Mouse (Mus musculus) hindbrain, embryonic 10.5 days (tissue): ENCODE measurements around the gene Tbx1. TPM values are rescaled to one million over a fixed set of nuclear protein-coding genes. Genes with fewer than 3 reads are reported as not detected.

Source experiments
- DNase-seq: peaks from one replicate; pipeline ENCODE4 v3.0.0-alpha.2; 2017; ENCODE audit warnings: low spot score
- H3K27ac ChIP-seq: fragments of 300-500 bp; sonication (generic); 2 replicates; pipeline ENCODE4 v1.5.1; 2016; ENCODE audit warnings: mild to moderate bottlenecking, moderate library complexity
- H3K27me3 ChIP-seq: fragments of 300-500 bp; sonication (generic); 2 replicates; pipeline ENCODE4 v1.6.1; 2016; ENCODE audit warnings: mild to moderate bottlenecking; ENCODE audit not compliant: poor library complexity, insufficient read depth, severe bottlenecking
- H3K36me3 ChIP-seq: fragments of 300-500 bp; sonication (generic); 2 replicates; pipeline ENCODE4 v1.6.1; 2016; ENCODE audit warnings: mild to moderate bottlenecking, moderate library complexity
- H3K4me1 ChIP-seq: fragments of 300-500 bp; sonication (generic); replicated peaks from 2 replicates; pipeline ENCODE4 v1.6.1; 2016; ENCODE audit warnings: mild to moderate bottlenecking
- H3K4me3 ChIP-seq: fragments of 300-500 bp; sonication (generic); 2 replicates; pipeline ENCODE4 v1.5.1; 2016; ENCODE audit warnings: mild to moderate bottlenecking, moderate library complexity
- H3K9me3 ChIP-seq: fragments of 300-500 bp; sonication (generic); 2 replicates; pipeline ENCODE4 v1.6.1; 2016; ENCODE audit warnings: mild to moderate bottlenecking, moderate library complexity
- WGBS: fragments of 180-500 bp; shearing (Covaris S2); methylation state at CpG from one replicate; pipeline ENCODE4 v1.1.7; 2016; 5-methylcytosine and 5-hydroxymethylcytosine counted together
- polyA plus RNA-seq: library from polyadenylated mRNA; unstranded; fragments of >200 nt; fragmentation: Nextera tagmentation; extraction: Ambion mirVana; gene quantifications from 2 replicates; pipeline ENCODE4 v1.2.1, GENCODE M21; 2016

Tbx1 gene
- polyA plus RNA-seq, 1 experiment from 2014 or later, result 15.3 TPM

DNA sequence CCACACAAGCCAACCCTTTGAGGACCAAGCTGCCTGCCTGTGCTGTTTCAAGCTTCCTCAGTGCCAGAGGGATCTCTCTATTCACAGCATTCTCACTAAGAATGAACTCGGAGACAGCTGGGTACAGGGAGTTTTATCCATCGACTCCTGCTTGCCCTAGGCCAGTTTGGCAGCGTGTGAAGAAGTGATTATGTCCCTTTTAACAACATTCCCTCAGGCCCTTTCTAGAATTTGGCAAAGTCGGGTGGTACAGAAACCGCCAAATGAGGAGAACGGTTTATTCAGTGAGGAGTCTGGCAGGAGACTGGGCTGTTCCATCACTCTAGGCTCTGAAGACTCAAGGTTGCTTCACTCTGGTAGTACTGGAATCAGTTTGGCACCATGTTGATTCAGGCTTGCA, 29.7 kb upstream of the Tbx1 start:
- Histone ChIP-seq H3K27me3 (peaks cover 99% of the 10 kb centered on the region), H3K36me3 (peaks cover 33% of the 10 kb centered on the region), H3K27ac (no peak overlapping the region), H3K4me1 (peaks cover 67% of the 10 kb centered on the region), H3K4me3 (no peak overlapping the region), H3K9me3 (no peaks in the 10 kb centered on the region)
- WGBS, result 21% methylated on average over 6 of the region's 6 CpGs
- no peak for DNase-seq

DNA sequence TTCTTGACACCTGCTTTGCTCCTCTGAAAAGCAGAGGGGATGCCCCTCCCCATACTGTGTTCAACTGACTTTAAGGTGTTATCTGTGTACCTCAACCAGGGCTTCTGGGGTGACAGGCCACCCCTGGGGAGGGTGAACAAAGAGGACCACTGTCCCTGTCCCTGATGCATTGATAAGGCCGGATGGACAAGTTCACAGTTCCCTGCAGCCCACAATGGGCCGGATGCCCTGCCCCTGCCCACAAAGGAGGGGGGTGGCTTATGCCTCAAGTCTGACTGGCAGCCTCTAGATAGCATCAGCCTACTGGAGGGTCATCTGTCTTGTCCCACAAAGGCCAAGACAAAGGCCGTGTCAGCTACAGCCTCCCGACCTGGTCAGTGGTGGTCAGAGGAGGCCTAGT, 28.6 kb upstream of the Tbx1 start:
- Histone ChIP-seq H3K9me3 (no peaks in the 10 kb centered on the region), H3K27me3 (peaks cover 99% of the 10 kb centered on the region), H3K4me1 (peaks cover 69% of the 10 kb centered on the region), H3K4me3 (no peak overlapping the region), H3K27ac (no peak overlapping the region), H3K36me3 (peaks cover 22% of the 10 kb centered on the region)
- 37% methylated on average over 4 of the region's 4 CpGs for WGBS
- no peak for DNase-seq

DNA sequence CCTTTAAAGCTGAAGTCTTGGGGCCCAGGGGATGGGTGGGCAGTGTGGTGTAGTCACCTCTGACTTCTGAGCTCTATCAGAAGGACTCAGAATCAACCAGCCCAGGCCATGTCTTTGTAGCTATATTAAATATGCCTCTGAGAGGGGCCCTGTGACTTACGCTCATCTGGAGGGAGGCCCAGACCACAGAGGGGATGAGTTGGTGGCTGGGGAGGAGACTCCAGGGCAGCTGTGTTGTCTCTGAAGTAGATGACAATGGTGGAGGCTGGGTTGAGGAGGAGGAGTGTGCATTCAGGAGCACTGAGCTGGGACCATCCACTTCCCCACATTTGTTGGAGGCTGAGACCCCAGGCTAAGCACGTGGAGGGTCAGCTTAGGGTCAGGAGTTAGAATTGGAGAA, 27.8 kb upstream of the Tbx1 start:
- H3K4me1 ChIP-seq, result peaks cover 68% of the 10 kb centered on the region
- peaks cover 99% of the 10 kb centered on the region for H3K27me3 ChIP-seq
- no peak overlapping the region for H3K4me3 ChIP-seq
- H3K27ac ChIP-seq, result no peak overlapping the region
- no peak for DNase-seq
- 45% methylated on average over 2 of the region's 2 CpGs for WGBS
- no peaks in the 10 kb centered on the region for H3K9me3 ChIP-seq
- peaks cover 13% of the 10 kb centered on the region for H3K36me3 ChIP-seq

DNA sequence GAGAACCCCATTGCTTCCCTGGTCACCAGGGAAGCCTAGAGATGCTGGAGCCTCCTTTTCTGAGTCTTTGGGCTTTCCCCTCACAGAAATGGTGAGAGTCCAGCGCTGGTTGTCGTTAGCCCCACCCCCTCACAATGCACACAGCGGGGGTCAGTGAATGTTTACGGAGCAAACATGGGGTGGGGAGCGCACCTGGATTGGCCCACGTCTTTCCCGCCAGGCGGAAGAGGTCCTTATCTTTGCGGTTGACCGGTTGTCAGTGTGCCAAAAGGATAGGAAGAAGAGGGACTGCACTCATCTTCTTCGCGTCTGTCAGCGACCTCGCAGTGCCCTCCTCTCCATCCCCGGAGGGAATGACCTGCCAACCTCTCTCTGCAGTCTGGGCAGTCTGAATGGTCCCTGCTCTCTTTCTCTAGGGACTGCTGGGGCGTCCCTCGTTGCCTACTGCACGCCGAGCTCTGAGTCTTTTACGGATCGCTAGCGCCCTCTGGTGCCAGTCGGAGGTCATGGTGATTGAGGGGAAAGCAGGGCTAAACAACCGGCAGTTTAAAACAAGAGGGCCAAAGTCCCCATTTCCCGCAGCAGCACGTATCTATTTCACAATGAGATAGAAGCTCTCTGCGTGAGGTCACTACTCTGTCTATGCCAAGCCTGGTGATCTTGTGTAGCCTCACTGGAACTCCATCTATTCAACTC, 27.0 kb upstream of the Tbx1 start:
- Histone ChIP-seq H3K27ac (peak overlapping the region; percentile 3; the same call in 1 of the 2 replicates), H3K9me3 (no peaks in the 10 kb centered on the region), H3K27me3 (peaks cover 99% of the 10 kb centered on the region), H3K36me3 (peaks cover 6% of the 10 kb centered on the region), H3K4me3 (peak overlapping the region; percentile 39), H3K4me1 (peaks cover 66% of the 10 kb centered on the region)
- 2% methylated on average over 27 of the region's 27 CpGs for WGBS
- peak; percentile 89 for DNase-seq

DNA sequence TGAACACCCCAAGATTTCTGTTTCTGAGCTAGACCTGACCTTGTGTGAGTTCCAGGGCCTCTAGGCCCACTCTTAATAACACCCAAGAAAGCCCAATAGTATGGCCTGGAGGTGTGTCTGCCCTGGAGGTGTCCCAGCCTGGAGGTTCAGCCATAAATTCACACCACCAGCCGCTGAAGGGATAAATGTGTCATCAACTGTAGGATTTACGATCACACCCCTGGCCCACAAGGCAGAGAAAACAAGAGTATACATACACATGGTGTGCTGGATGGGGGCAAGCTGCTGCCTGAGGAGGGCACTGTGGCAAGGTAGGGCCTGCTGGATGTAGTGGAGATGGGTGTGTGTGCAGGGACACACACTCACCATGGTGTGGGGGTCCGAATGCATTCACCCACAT, 22.8 kb upstream of the Tbx1 start:
- WGBS, result 91% methylated on average over 3 of the region's 3 CpGs
- no peak for DNase-seq
- no peaks in the 10 kb centered on the region for H3K36me3 ChIP-seq
- no peak overlapping the region for H3K4me3 ChIP-seq
- H3K27me3 ChIP-seq, result peaks cover 99% of the 10 kb centered on the region
- peak overlapping the region; percentile 73; the same call in 1 of the 2 replicates for H3K27ac ChIP-seq
- H3K9me3 ChIP-seq, result no peaks in the 10 kb centered on the region
- peaks cover 60% of the 10 kb centered on the region for H3K4me1 ChIP-seq

DNA sequence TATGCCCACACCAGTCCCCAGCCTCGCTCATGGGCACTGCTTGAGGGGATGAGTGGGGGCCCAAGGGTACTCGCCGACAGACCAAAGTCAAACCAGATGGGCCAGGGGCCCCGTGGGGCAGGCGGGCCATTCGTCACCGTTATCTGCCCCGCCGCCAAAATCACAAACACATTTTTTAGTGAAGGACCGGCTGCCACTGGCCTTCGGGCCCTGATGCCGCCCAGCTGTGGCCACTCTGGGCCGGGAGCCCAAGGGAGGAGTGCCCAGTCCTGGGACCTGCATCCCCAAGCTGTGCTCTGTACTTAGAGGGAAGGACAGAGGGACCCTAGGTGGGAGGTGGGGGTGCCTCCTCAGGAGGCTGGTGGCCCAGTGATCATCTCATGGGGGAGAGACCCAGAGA, 21.3 kb upstream of the Tbx1 start:
- Histone ChIP-seq H3K27ac (peak overlapping the region; percentile 73), H3K4me1 (peaks cover 56% of the 10 kb centered on the region), H3K4me3 (no peak overlapping the region), H3K9me3 (no peaks in the 10 kb centered on the region), H3K27me3 (peaks cover 98% of the 10 kb centered on the region), H3K36me3 (no peaks in the 10 kb centered on the region)
- no peak for DNase-seq
- WGBS, result 63% methylated on average over 13 of the region's 13 CpGs

DNA sequence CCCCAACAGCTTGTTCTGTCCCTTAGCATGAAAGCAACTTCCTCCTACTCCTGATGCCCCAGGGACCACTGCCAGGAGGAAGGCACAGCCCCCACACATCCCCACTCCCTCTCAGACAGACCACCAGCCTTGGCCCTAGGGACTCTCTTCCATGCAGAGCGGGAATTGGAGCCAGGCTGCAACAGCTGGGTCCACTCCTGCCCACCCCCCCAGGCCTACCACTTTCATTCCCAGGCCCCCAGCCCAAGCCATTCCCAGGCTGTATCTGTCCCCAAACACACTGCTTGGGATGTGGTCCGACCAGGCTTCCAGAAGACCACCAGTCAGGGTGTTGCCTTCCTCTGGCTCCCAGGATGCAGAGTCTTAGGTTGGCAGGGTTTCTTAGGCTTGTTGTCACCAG, 18.6 kb upstream of the Tbx1 start:
- H3K27ac ChIP-seq, result no peak overlapping the region; the same call in 1 of the 2 replicates
- H3K4me1 ChIP-seq, result peaks cover 56% of the 10 kb centered on the region
- DNase-seq, result no peak
- 62% methylated on average over 2 of the region's 2 CpGs for WGBS
- H3K36me3 ChIP-seq, result no peaks in the 10 kb centered on the region
- H3K4me3 ChIP-seq, result no peak overlapping the region
- no peaks in the 10 kb centered on the region for H3K9me3 ChIP-seq
- H3K27me3 ChIP-seq, result peaks cover 91% of the 10 kb centered on the region

DNA sequence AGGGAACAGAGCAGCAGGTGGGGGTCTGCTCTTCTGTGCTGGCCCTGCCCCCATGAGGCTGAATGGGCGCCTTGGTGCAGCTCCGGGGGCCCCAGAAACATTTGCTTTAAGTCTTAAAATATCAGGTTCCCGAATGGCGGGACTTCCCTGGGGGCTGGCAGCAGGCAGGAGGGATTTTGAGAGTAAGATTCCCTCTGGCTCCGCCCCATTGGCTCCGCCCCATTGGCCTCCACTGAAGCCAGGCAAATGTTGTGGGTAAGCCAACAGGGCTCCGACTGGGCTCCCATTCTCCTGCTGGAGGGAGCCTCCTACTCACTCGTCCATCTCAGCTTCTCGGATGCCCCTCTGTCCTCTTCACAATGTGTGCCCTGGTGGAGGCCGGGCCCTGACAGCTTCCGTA, 17.8 kb upstream of the Tbx1 start:
- H3K4me3 ChIP-seq, result peak overlapping the region; percentile 23
- WGBS, result 4% methylated on average over 11 of the region's 11 CpGs
- H3K4me1 ChIP-seq, result peaks cover 61% of the 10 kb centered on the region
- no peaks in the 10 kb centered on the region for H3K36me3 ChIP-seq
- H3K9me3 ChIP-seq, result no peaks in the 10 kb centered on the region
- peaks cover 87% of the 10 kb centered on the region for H3K27me3 ChIP-seq
- DNase-seq, result peak; percentile 39
- H3K27ac ChIP-seq, result peak overlapping the region; percentile 23; the same call in 1 of the 2 replicates

DNA sequence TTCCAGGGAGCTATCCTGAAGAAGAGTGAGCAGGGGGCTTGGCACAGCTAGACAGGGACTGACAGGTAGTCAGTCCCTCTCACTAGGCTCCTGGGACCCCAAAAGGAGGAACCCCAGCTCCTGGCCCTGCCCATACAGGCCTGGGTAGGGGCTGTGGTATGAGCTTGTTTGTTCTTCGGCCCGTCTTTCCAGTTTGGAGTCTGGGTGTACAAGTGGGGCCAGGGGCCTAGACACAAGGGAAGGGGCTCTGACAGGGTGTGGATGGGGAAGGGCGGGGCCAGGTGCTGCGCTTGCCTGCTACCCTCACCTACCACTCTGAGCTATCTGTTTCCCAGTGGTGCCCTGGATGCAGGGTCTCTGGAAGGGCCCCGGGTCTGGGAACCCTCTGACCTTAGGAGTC, 15.2 kb upstream of the Tbx1 start:
- Histone ChIP-seq H3K9me3 (no peaks in the 10 kb centered on the region), H3K4me3 (no peak overlapping the region), H3K4me1 (peaks cover 54% of the 10 kb centered on the region), H3K36me3 (no peaks in the 10 kb centered on the region), H3K27me3 (peaks cover 65% of the 10 kb centered on the region), H3K27ac (no peak overlapping the region)
- no peak for DNase-seq
- WGBS, result 80% methylated on average over 5 of the region's 5 CpGs

DNA sequence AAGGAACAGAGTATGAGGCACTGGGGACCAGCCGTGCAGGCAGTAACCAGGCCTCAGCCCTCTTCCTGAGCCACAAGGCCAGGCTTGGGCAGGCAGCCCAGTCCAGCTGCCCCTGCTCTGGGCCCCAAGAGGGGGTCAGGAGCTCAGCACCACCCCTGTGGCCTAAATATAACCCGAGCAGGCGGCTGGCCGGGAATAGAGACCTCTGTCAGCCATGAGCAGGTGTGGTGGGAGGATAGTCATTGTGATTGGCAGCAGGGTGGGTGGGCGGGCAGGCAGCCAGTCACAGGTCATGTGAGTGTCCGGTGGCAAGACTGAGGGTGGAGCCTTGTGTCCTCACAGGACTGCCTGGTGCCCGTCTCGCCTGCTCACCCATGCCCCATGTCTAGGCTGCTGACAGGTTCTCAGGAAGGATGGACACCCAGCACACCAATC, 13.8 kb upstream of the Tbx1 start:
- 65% methylated on average over 8 of the region's 8 CpGs for WGBS
- Histone ChIP-seq H3K9me3 (no peaks in the 10 kb centered on the region), H3K27me3 (peaks cover 59% of the 10 kb centered on the region), H3K36me3 (no peaks in the 10 kb centered on the region), H3K4me1 (peaks cover 47% of the 10 kb centered on the region), H3K27ac (peak overlapping the region; percentile 66), H3K4me3 (no peak overlapping the region)
- peak; percentile 28 for DNase-seq

DNA sequence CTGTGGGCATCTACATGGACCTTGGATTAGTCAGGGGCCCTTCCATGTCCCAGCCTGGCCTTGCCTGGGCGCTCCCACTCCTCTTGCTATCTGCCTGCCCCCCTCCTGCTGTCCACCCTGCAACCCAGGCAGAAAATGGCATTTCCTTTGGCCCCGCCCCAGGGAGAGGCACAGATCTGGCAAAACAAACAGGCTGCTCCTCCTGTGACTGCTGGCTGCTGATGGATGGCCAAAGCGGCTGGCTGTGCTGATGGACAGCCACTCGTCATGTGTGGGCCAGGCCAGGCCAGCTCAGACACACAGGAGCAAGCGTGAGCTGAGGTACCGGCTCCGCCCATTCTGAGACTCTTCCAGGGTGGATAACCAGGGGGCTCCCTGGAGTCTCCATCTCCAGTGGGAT, 11.0 kb upstream of the Tbx1 start:
- peaks cover 28% of the 10 kb centered on the region for H3K4me1 ChIP-seq
- H3K4me3 ChIP-seq, result no peak overlapping the region
- H3K27me3 ChIP-seq, result peaks cover 44% of the 10 kb centered on the region
- WGBS, result 58% methylated on average over 7 of the region's 7 CpGs
- H3K27ac ChIP-seq, result peak overlapping the region; percentile 74
- no peaks in the 10 kb centered on the region for H3K9me3 ChIP-seq
- peak; percentile 46 for DNase-seq
- H3K36me3 ChIP-seq, result no peaks in the 10 kb centered on the region

DNA sequence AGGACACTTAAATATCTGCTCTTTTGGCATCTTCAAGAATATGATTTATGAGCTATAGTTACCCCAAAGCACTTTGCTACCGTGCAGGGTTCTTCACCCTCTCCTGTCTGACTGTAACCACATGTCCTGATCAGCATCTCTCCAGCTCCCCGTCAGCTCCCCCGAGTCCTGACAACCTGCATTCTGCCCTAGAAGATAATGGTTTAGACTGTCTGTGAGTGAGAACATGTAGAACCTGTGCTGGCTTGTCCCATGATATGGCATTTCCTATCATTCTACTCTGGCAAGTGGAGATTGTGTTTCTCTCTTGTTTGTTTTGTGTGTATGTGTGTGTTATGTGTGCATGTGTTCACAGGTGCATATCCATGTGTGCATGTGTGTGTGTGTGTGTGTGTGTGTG, 7.5 kb upstream of the Tbx1 start:
- H3K27ac ChIP-seq, result no peak overlapping the region
- no peak overlapping the region for H3K4me3 ChIP-seq
- 85% methylated on average over 3 of the region's 3 CpGs for whole genome bisulfite sequencing
- H3K27me3 ChIP-seq, result peaks cover 57% of the 10 kb centered on the region
- DNase-seq, result no peak
- H3K36me3 ChIP-seq, result no peaks in the 10 kb centered on the region
- H3K4me1 ChIP-seq, result peaks cover 21% of the 10 kb centered on the region
- H3K9me3 ChIP-seq, result no peaks in the 10 kb centered on the region

DNA sequence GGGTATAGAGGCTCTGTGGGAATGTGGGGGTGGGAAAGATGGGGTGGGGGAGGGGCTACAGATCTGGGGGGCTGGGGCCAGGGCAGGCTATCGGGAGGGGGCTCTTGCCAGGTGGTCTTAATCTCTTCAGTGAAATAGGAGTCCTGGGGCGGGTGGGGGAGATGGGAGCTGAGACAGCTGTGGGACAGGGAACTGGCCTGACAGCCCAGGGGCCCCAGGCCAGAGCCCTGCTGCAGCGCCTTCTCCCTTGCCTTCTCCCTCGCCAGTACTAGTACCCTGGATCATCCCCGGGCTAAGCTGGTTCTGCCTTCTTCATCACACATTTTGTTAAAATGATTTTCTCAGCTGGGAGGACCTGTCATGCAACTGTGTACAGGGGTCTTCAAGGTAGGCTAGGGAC, 5.8 kb upstream of the Tbx1 start:
- H3K27me3 ChIP-seq, result peaks cover 70% of the 10 kb centered on the region
- H3K4me1 ChIP-seq, result peaks cover 16% of the 10 kb centered on the region
- H3K4me3 ChIP-seq, result no peak overlapping the region
- 34% methylated on average over 5 of the region's 5 CpGs for WGBS
- H3K27ac ChIP-seq, result no peak overlapping the region
- no peaks in the 10 kb centered on the region for H3K9me3 ChIP-seq
- H3K36me3 ChIP-seq, result no peaks in the 10 kb centered on the region
- no peak for DNase-seq

DNA sequence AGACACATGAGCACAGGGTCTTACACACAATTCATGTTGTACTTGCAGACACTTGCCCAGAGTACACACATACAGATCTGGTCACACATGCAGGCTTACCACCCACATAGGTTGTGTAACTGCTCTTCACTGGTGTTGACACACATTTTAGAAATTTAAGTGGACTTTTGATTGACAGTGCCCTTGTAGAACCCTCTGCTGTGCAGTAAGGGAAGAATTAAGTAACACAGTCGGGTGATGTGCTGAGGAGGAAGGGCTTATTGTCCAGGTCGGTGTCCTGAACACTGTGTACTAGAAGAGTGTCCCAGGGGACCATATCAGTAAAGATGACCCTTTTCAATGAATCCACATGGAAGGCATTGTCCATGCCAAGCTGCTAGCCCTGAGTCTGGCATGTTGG, 3.5 kb upstream of the Tbx1 start:
- Histone ChIP-seq H3K4me3 (no peak overlapping the region), H3K9me3 (no peaks in the 10 kb centered on the region), H3K27me3 (peaks cover 85% of the 10 kb centered on the region), H3K27ac (no peak overlapping the region), H3K4me1 (peaks cover 36% of the 10 kb centered on the region), H3K36me3 (no peaks in the 10 kb centered on the region)
- WGBS, result 62% methylated on average over 2 of the region's 2 CpGs
- DNase-seq, result no peak
